Mouse (Mus musculus) embryonic facial prominence, embryonic 11.5 days (tissue): ENCODE measurements at regions not wholly inside any gene's neighbourhood (a gene's known extent, or its start where the extent isn't known, plus 50 kb on each side); places are given as distances from the start of the nearest gene placed in this dataset.

Experiments
- ATAC-seq: fragments of 200-750 bp; cut with Nextera tagmentation; replicated peaks from 2 replicates; pipeline ENCODE4 v1.8.0; 2017; ENCODE audit warnings: low read depth; ENCODE audit not compliant: insufficient number of reproducible peaks, low FRiP score, low TSS enrichment
- DNase-seq: peaks from one replicate; pipeline ENCODE4 v3.0.0-alpha.2; 2015; ENCODE audit warnings: low spot score
- H3K27ac ChIP-seq: fragments of 300-500 bp; sonication (generic); replicated peaks from 2 replicates; pipeline ENCODE4 v1.5.1; 2014; ENCODE audit warnings: mild to moderate bottlenecking, low read depth, low read length, control low read depth
- H3K27me3 ChIP-seq: fragments of 300-500 bp; sonication (generic); 2 replicates; pipeline ENCODE4 v1.6.1; 2014; ENCODE audit warnings: mild to moderate bottlenecking, low read length, moderate library complexity, mixed read lengths; ENCODE audit not compliant: control insufficient read depth, insufficient read depth
- H3K36me3 ChIP-seq: fragments of 300-500 bp; sonication (generic); replicated peaks from 2 replicates; pipeline ENCODE4 v1.6.1; 2014; ENCODE audit warnings: low read depth, mild to moderate bottlenecking, low read length, moderate library complexity, mixed read lengths; ENCODE audit not compliant: control insufficient read depth, insufficient read depth
- H3K4me1 ChIP-seq: fragments of 300-500 bp; sonication (generic); 2 replicates; pipeline ENCODE4 v1.6.1; 2014; ENCODE audit warnings: low read length, mixed read lengths; ENCODE audit not compliant: control insufficient read depth, insufficient read depth
- H3K4me2 ChIP-seq: fragments of 300-500 bp; sonication (generic); 2 replicates; pipeline ENCODE4 v1.6.1; 2014; ENCODE audit warnings: low read depth, mild to moderate bottlenecking, control low read depth, low read length, moderate library complexity
- H3K4me3 ChIP-seq: fragments of 300-500 bp; sonication (generic); 2 replicates; pipeline ENCODE4 v1.5.1; 2014; ENCODE audit warnings: low read depth, low read length, control low read depth
- H3K9ac ChIP-seq: fragments of 300-500 bp; sonication (generic); replicated peaks from 2 replicates; pipeline ENCODE4 v1.6.1; 2014; ENCODE audit warnings: mild to moderate bottlenecking, control low read depth, low read length
- H3K9me3 ChIP-seq: fragments of 300-500 bp; sonication (generic); replicated peaks from 2 replicates; pipeline ENCODE4 v1.6.1; 2016; ENCODE audit warnings: mild to moderate bottlenecking, low read length, inconsistent platforms, mixed read lengths; ENCODE audit not compliant: control insufficient read depth
- WGBS: fragments of 180-500 bp; shearing (Covaris S2); extraction: QIAGEN DNeasy Blood & Tissue Kit; methylation state at CpG from one replicate; pipeline ENCODE4 v1.1.7; 2014; 5-methylcytosine and 5-hydroxymethylcytosine counted together

DNA sequence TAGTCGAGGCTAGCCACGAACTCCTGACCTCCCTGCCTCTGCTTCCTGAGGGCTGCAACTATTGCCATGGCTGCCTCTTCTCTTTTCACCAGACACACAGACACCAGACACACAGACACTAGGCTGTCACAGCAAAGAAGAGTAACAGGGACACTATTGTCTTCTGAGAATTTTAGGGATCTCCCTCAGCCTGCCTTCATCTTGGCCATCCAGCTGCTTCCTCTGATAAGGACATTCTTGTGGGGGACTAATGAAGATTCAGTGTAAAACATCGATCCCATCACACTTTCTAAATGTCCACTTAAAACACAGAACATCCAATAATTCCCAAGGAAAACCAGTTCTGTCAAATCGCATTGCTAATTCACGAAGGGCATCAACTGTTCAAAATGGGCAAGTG is 98.2 kb downstream of the Cd24a start:
- no peaks in the 10 kb centered on the region for H3K4me1 ChIP-seq
- DNase-seq (no peak), ATAC-seq (no peak)
- H3K9me3 ChIP-seq: no peaks in the 10 kb centered on the region
- H3K27ac ChIP-seq: no peak overlapping the region
- WGBS: 78% methylated on average over 5 of the region's 5 CpGs
- no peaks in the 10 kb centered on the region for H3K36me3 ChIP-seq
- no peak overlapping the region for H3K4me3 ChIP-seq
- no peak overlapping the region for H3K4me2 ChIP-seq
- H3K27me3 ChIP-seq: no peaks in the 10 kb centered on the region
- H3K9ac ChIP-seq: no peak overlapping the region

DNA sequence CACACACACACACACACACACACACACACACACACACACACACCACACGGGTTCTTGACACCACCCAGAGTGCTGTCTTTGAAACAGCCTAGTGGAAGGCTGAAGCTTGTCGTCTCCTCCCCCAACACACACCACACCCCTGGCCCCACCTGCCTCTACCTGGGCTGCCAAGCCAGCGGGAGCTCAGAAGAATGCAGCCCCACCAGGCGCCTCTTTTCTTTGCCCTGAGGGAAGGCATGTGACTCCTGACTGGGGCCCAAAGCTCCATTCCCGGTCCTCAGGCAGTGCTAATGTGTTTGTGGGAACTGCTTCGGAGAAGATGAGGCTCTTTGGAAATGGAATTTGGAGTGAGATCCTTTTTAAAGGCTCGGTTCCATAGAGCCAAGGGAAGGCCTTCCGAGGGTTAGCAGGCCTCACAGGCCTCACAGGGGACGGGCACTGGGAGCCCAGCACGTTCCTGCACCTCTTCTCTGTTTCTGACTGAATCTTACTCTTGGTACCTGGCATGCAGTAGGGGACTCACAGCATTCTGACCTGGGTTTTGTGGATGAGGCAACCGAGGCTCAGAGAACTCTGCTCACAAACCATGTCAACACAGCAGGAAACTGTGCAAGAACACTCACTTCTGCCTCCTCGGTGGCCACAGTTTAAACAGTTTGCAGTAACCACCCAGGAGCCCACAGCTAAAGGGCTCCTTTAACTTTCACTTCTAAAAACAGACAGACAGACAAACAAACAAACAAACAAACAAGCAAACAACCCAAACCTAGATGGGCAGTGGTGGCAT is 106.4 kb downstream of the Cd24a start:
- DNase-seq: peak; percentile 38
- 38% methylated on average over 12 of the region's 12 CpGs for WGBS
- Histone ChIP-seq H3K4me1 (no peaks in the 10 kb centered on the region), H3K36me3 (no peaks in the 10 kb centered on the region), H3K9me3 (no peaks in the 10 kb centered on the region), H3K27ac (no peak overlapping the region), H3K4me2 (no peak overlapping the region), H3K27me3 (no peaks in the 10 kb centered on the region), H3K9ac (no peak overlapping the region), H3K4me3 (no peak overlapping the region)
- no peak for ATAC-seq

GRCm38 (mm10) chr10:43689161-43689913 is 111.3 kb downstream of the Cd24a start:
- H3K4me2 ChIP-seq: no peak overlapping the region
- H3K9me3 ChIP-seq: no peaks in the 10 kb centered on the region
- H3K4me3 ChIP-seq: no peak overlapping the region
- H3K9ac ChIP-seq: no peak overlapping the region
- DNase-seq (peak; percentile 45), ATAC-seq (no peak)
- 10% methylated on average over 10 of the region's 10 CpGs for WGBS
- no peak overlapping the region for H3K27ac ChIP-seq
- no peaks in the 10 kb centered on the region for H3K4me1 ChIP-seq
- H3K27me3 ChIP-seq: no peaks in the 10 kb centered on the region
- no peaks in the 10 kb centered on the region for H3K36me3 ChIP-seq

GRCm38 (mm10) chr10:43689914-43690316 is 111.8 kb downstream of the Cd24a start:
- DNase-seq (peak; percentile 31), ATAC-seq (no peak)
- H3K4me1 ChIP-seq: no peaks in the 10 kb centered on the region
- 40% methylated on average over 8 of the region's 8 CpGs for WGBS
- no peak overlapping the region for H3K4me3 ChIP-seq
- H3K36me3 ChIP-seq: no peaks in the 10 kb centered on the region
- H3K9ac ChIP-seq: no peak overlapping the region
- H3K4me2 ChIP-seq: no peak overlapping the region
- no peaks in the 10 kb centered on the region for H3K27me3 ChIP-seq
- no peak overlapping the region for H3K27ac ChIP-seq
- no peaks in the 10 kb centered on the region for H3K9me3 ChIP-seq

DNA sequence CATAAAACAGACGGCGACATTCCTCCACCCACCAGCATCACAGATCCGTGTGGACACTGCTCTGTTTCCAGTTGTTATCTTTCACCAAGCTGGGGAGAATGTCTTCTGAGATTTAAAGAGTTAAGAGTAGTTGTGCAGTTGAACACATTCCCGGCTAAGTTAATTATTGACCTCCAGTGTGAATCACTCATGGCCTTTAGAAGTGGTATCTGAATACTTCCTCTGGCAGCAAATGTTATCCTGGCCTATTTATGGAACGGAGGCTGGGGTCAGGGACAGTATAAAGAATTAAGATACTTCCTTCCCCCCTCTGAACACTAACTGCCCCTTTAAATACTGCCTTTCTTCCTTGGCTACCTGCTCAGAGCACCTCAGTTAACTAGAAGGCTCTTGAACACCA is 115.9 kb downstream of the Cd24a start:
- H3K4me2 ChIP-seq: no peak overlapping the region

DNA sequence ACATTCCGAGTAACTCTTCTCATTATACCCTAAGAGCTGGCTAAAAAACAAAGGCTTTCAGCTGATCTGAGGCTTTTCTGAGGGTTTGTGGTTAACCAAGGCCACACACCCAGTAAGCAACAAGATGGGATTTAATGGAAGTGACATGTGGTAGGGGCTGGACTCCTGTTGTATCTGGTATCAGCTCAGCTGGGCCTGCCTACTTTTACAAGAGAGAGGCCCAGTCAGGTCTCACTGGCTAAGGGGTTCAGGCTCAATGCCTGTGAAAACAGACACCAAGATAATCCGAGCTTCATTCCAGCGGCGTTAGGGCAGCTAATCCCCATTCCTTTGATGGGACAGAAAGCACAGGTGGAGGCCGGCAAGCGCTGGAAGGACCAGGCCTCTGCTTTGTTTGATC is 116.4 kb downstream of the Cd24a start:
- no peaks in the 10 kb centered on the region for H3K9me3 ChIP-seq
- H3K4me3 ChIP-seq: no peak overlapping the region
- H3K36me3 ChIP-seq: no peaks in the 10 kb centered on the region
- H3K4me1 ChIP-seq: no peaks in the 10 kb centered on the region
- ATAC-seq (0 out of 2 replicates have a peak, but pooled peaks have one; percentile 40), DNase-seq (peak; percentile 59)
- no peak overlapping the region for H3K4me2 ChIP-seq
- H3K9ac ChIP-seq: no peak overlapping the region
- H3K27me3 ChIP-seq: no peaks in the 10 kb centered on the region
- H3K27ac ChIP-seq: no peak overlapping the region
- WGBS: 27% methylated on average over 6 of the region's 6 CpGs

More for the DNA sequence above, 115.9 kb downstream of the Cd24a start:
- no peaks in the 10 kb centered on the region for H3K4me1 ChIP-seq
- no peak overlapping the region for H3K27ac ChIP-seq
- H3K9ac ChIP-seq: no peak overlapping the region
- H3K4me3 ChIP-seq: no peak overlapping the region
- H3K9me3 ChIP-seq: no peaks in the 10 kb centered on the region
- ATAC-seq (no peak), DNase-seq (no peak)
- H3K36me3 ChIP-seq: no peaks in the 10 kb centered on the region
- H3K27me3 ChIP-seq: no peaks in the 10 kb centered on the region
- 56% methylated on average over 5 of the region's 5 CpGs for WGBS

DNA sequence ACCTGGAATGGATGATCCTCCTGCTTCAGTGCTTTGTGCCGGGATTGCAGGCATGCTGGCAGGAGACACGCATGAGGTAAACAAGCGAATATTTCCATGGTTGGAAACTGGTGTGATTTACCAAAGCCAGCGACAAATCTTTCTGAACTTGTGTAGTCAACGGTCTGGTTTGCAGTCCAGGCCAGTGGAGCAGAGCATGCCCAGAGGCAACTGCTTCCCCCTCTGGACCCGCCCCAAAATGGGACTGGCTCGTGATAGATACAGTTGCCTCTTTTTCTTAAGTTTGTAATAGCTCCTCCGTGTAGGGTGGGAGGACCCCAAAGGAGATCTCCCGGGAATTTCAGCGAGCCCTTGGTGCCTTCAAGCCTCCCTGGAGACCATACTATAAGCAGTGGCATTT is 117.4 kb downstream of the Cd24a start:
- no peaks in the 10 kb centered on the region for H3K36me3 ChIP-seq
- no peak for ATAC-seq
- no peak for DNase-seq
- no peak overlapping the region for H3K4me3 ChIP-seq
- no peaks in the 10 kb centered on the region for H3K4me1 ChIP-seq
- H3K4me2 ChIP-seq: no peak overlapping the region
- no peaks in the 10 kb centered on the region for H3K9me3 ChIP-seq
- H3K9ac ChIP-seq: no peak overlapping the region
- no peak overlapping the region for H3K27ac ChIP-seq
- 67% methylated on average over 10 of the region's 10 CpGs for WGBS
- H3K27me3 ChIP-seq: no peaks in the 10 kb centered on the region

GRCm38 (mm10) chr10:43697917-43698316 is 119.8 kb downstream of the Cd24a start:
- Histone ChIP-seq H3K27ac (no peak overlapping the region), H3K4me1 (no peaks in the 10 kb centered on the region), H3K4me3 (no peak overlapping the region), H3K9ac (no peak overlapping the region), H3K4me2 (no peak overlapping the region), H3K27me3 (no peaks in the 10 kb centered on the region), H3K9me3 (no peaks in the 10 kb centered on the region), H3K36me3 (no peaks in the 10 kb centered on the region)
- 90% methylated on average over 2 of the region's 2 CpGs for WGBS
- DNase-seq (no peak), ATAC-seq (no peak)
